Mouse (Mus musculus): Measurements from ENCODE around the gene Gripap1. TPM values are rescaled to one million over a fixed set of nuclear protein-coding genes. Genes with fewer than 3 reads are reported as not detected.
"Not testable (repeated sequence)": the region's sequence is repeated elsewhere in the genome, so short reads cannot be mapped to it uniquely, and the experiment has no call there.

Gene Gripap1
- polyA plus RNA-seq (2016; fragmentation: Nextera tagmentation; extraction: Ambion mirVana): 35.4 and 37.6 TPM in 2 replicates

DNA sequence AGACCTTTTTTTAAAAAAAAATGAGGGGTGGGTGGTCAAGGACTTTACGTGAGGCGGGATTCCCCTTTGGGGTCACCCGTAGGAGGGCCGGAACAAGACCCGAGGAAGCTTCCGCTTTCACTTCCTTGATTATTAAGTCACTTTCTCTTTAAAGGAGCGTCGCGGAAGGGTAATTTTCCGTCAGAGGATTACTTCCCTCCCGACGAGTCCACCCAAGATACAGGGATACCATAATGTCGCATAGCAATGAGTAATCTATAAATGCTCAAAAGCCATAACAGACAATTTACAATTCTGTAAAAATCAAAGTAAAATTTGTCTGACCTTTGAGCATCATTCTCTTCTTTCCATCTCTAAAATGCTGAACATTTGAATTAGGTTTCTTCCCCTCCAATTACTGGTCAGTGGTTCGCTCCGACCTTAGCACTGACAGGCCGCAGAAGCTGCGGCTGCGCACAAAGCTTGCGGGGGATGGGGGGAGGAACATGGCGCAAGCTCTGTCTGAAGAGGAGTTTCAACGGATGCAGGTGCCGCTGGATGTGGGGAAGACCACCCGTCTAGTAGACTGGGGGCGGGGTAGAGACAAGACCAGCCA lies at the start of gene Gripap1:
TSS of gene Gripap1 (plus strand) at position 224 of the 595 bp plus-strand sequence.
- Histone ChIP-seq H3K4me1 (no peaks in the 10 kb centered on the region), H3K9me3 (no peaks in the 10 kb centered on the region), H3K27ac (peak within 1 kb of the TSS; percentile 77), H3K36me3 (no peaks in the 10 kb centered on the region), H3K4me3 (peak within 1 kb of the TSS; percentile 61), H3K27me3 (ENCODE audit: insufficient read depth, poor library complexity, severe bottlenecking) (no peaks in the 10 kb centered on the region)
- 9% methylated on average over 24 of the region's 24 CpGs for WGBS
- DNase-seq (ENCODE audit: low spot score): peak; percentile 79

DNA sequence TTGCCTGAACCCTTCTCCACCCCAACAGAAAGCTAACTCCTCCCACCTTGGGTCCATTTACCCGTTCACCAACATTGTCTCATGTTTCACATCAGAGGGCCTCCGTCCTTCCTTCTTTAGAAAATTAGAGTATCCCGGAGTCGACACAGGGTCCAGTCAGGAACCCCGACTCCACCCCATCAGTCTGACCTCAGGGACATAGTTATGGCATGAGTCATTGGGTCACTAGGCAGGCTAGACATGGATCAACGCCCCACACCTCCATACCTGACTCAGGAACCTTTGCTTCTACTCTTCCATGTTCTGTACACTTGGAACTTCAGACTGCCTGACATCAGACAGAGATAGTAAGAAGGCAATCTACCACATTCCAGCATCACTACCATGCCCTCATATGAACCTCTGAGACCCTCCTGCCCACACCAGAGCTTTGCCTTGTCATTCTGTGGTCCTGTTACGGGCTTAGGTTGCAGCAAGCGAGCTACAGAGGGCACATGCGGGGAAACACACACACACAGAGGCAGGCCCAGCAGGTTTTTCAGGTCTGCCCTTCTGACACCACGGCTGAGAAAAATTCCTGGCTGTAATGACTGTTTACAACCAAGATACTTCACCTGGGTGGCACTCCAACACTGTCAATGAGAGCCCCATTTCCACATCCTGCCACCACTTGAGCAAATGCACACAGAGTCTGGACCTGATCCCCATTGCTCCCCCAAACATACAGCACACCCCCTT lies 49.3 kb upstream of the Gripap1 start:
- no peak overlapping the region for H3K27ac ChIP-seq
- H3K36me3 ChIP-seq: peaks cover 5% of the 10 kb centered on the region
- H3K4me3 ChIP-seq: no peak overlapping the region
- no peaks in the 10 kb centered on the region for H3K9me3 ChIP-seq
- DNase-seq (ENCODE audit: low spot score): no peak
- H3K27me3 ChIP-seq (ENCODE audit: insufficient read depth, poor library complexity, severe bottlenecking): no peaks in the 10 kb centered on the region
- peaks cover 5% of the 10 kb centered on the region; the same call in 1 of the 2 replicates for H3K4me1 ChIP-seq
- 50% methylated on average over 10 of the region's 10 CpGs for WGBS

DNA sequence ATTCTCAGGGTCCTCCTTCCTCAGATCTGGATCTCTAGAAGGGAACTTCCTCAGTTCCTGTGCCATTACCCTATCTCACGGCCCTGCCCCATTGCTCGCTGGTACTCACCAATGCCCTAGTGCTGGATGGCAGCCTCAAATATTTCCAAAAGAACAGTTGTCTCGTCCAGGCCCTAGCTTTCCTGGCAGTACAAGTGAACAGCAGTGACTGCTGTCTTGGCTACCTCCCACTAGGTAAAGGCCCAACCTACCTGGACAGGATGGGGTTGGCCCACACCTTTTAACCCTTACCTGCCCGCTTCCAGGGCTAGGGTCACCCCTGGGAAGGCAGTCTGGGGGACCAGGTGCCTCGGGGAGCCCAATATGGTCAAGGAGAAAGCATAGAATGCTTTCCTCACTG lies 48.5 kb upstream of the Gripap1 start:
- Histone ChIP-seq H3K4me3 (no peak overlapping the region), H3K9me3 (no peaks in the 10 kb centered on the region), H3K4me1 (peaks cover 5% of the 10 kb centered on the region; the same call in 1 of the 2 replicates), H3K27me3 (ENCODE audit: insufficient read depth, poor library complexity, severe bottlenecking) (no peaks in the 10 kb centered on the region), H3K36me3 (peaks cover 5% of the 10 kb centered on the region), H3K27ac (no peak overlapping the region)
- DNase-seq (ENCODE audit: low spot score): no peak
- 60% methylated on average over 5 of the region's 5 CpGs for WGBS

DNA sequence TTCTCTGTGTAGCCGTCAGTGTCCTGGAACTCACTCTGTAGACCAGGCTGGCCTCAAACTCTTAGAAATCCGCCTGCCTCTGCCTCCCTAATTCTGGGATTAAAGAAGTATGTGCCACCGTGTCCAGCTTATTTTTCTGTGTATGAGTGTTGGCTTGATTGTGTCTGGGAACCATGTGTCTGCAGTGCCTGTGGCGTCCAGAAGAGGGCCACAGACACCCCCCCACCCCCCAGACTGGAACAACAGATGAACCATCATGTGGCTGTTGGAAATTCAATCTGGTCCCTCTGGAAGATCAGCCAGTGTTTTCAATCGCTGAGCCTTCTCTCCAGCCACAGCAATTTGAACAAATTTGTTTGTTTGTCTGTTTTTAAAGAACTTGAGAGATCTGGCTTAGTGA lies 46.1 kb upstream of the Gripap1 start:
- H3K4me3 ChIP-seq: no peak overlapping the region
- peaks cover 5% of the 10 kb centered on the region; the same call in 1 of the 2 replicates for H3K4me1 ChIP-seq
- 48% methylated on average over 5 of the region's 5 CpGs for WGBS
- no peaks in the 10 kb centered on the region for H3K27me3 ChIP-seq (ENCODE audit: insufficient read depth, poor library complexity, severe bottlenecking)
- no peak overlapping the region for H3K27ac ChIP-seq
- DNase-seq (ENCODE audit: low spot score): no peak
- H3K36me3 ChIP-seq: no peaks in the 10 kb centered on the region
- H3K9me3 ChIP-seq: no peaks in the 10 kb centered on the region

DNA sequence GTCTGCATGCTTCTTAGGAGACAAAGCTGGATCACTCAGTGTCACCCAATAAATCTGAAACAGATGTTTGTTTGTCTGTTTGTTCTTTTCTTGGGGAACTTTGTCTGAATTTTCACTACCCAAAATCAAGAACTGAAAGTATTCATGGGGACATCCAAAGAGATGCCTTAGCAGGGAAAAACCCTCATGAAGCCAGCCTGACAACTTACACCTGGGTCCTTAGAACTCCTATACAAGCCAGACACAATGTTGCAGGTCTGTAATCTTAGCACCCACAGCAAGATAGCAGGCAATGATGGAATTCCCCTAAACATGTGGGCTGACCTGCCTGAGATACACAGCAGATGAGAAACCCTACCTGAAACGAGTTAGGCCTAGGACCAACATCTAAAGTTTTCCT lies 44.6 kb upstream of the Gripap1 start:
- Histone ChIP-seq H3K27ac (no peak overlapping the region), H3K9me3 (no peaks in the 10 kb centered on the region), H3K27me3 (ENCODE audit: insufficient read depth, poor library complexity, severe bottlenecking) (no peaks in the 10 kb centered on the region), H3K4me3 (no peak overlapping the region), H3K36me3 (no peaks in the 10 kb centered on the region), H3K4me1 (peaks cover 5% of the 10 kb centered on the region; the same call in 1 of the 2 replicates)
- WGBS: 58% methylated on average over 1 of the region's 1 CpGs
- no peak for DNase-seq (ENCODE audit: low spot score)

DNA sequence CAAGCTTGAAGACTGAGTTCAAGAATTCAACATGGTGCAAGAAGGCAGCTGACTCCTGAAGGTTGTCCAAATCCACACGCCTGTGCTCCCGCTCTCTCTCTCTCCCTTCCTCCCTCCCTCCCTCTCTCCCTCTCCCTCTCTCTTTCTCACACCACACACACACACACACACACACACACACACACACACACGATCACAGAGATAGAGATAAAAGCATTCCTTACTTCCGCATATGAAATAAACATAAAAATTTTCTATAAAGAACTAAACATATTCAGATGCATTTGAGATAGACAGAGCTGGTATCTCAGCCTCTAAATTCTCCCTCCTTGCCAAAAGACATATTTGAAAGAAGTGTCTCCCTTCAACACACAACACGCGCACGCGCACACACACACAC lies 44.1 kb upstream of the Gripap1 start:
- Histone ChIP-seq H3K36me3 (no peaks in the 10 kb centered on the region), H3K4me1 (peaks cover under 1% of the 10 kb centered on the region; the same call in 1 of the 2 replicates), H3K4me3 (no peak overlapping the region), H3K27me3 (ENCODE audit: insufficient read depth, poor library complexity, severe bottlenecking) (peaks cover under 1% of the 10 kb centered on the region; the same call in 1 of the 2 replicates), H3K27ac (no peak overlapping the region), H3K9me3 (no peaks in the 10 kb centered on the region)
- 91% methylated on average over 8 of the region's 8 CpGs for whole genome bisulfite sequencing
- no peak for DNase-seq (ENCODE audit: low spot score)

DNA sequence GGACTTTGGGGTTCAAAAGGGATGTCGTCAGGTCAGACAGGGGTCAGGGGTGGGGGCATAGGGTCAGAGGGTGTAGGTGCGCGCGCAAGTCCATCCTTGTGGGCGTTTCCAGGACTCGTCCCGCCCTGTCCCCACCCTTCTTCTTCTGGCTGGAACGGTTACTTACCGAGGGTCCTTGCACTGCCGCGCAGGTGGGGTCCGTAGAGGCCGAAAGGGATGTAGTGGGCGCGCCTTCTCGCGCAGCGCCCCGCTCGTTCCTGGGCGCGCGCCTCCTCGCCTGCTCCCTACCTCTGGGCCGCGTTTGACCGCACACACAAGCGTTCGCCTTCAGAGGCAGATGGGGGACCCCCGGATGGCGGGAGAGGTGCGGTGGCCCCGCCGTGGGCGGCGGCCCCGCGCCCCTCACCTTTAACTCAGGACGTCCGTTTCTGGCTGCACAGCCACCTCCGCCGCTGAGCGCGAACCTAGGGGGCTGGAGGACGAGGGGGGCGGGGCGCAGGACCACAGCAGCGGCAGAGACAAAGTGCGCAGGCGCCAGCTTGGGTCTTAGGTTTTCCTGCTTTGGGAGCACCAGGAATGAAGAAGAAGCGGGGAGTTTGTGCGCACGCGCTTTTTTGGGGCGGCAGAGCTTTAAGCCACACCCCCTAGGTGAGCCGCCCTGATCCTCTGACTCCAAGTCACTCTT lies 39.0 kb upstream of the Gripap1 start, which contains the start of gene Ccdc120:
TSS of gene Ccdc120 (minus strand) at position 474 of the 685 bp plus-strand sequence.
- H3K27me3 ChIP-seq (ENCODE audit: insufficient read depth, poor library complexity, severe bottlenecking): peaks cover 5% of the 10 kb centered on the region; the same call in 1 of the 2 replicates
- peak within 1 kb of the TSS; percentile 81 for H3K27ac ChIP-seq
- no peaks in the 10 kb centered on the region for H3K9me3 ChIP-seq
- peak; percentile 88 for DNase-seq (ENCODE audit: low spot score)
- 13% methylated on average over 55 of the region's 56 CpGs for WGBS
- H3K4me3 ChIP-seq: peak within 1 kb of the TSS; percentile 73
- H3K4me1 ChIP-seq: no peaks in the 10 kb centered on the region
- no peaks in the 10 kb centered on the region for H3K36me3 ChIP-seq

DNA sequence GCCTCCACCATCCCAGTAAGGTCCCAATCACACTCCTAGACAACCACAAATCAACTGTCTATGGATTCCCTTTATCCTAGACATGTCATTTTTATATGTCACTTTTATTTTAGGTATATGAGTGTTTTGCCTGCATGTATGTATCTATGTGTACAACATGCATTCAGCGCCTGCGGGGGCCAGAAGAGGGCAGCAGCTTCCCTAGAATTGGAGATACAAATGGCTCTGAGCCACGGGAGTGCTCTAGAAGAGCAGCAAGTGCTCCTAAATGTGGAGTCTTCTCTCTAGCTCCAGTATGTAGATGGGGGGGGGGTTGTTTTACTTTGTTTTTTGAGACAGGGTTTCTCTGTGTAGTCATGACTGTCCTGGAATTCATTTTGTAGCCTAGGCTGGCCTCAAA lies 35.9 kb upstream of the Gripap1 start:
- not testable (repeated sequence) for H3K9me3 ChIP-seq; DNase-seq (ENCODE audit: low spot score); H3K4me3 ChIP-seq; H3K36me3 ChIP-seq; H3K27me3 ChIP-seq (ENCODE audit: insufficient read depth, poor library complexity, severe bottlenecking); H3K27ac ChIP-seq; H3K4me1 ChIP-seq
- WGBS: 14% methylated on average over 3 of the region's 3 CpGs

DNA sequence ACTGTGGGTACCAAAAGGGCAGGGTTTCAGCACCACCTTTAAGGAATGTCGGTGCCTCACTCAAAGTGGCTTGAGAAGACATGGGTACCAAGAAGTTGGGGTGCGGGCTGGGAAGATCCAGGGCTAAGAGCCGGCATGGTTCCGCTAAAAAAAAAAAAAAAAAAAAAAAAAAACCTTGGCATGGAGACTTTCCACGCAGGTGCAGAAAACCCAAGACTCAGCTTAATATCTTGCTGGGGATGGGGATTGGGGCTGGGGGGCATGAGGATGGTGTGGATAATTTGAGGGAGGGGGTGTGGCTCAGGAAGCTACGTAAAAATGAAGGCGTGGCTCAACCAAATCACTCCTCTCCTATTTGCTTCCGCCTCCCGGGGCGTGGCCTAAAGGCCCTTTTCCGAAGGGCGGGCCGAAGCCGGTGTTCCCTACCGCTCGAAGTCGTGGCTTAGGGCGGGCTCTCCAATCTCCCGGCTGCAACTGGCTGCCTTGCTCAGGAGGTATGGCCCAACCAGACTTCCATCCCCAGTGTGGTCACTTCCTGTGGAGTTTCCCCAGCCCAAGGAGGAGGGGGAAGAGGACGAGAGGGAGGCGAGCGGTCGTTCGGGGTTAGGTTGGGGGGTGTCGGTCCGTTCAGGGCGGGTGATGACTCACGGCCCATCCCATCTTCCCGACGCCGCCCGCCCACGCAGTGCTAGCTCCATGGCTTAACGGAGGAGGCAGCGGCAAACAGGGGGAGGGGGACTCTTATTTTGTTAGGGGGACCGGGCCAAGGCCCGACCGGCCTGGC lies 27.2 kb upstream of the Gripap1 start, which contains the start of gene Tfe3:
TSS of gene Tfe3 (plus strand) at position 424 of the 784 bp plus-strand sequence.
- Histone ChIP-seq H3K4me1 (peaks cover 11% of the 10 kb centered on the region; the same call in 1 of the 2 replicates), H3K36me3 (peaks cover 10% of the 10 kb centered on the region), H3K27ac (peak within 1 kb of the TSS; percentile 89), H3K27me3 (ENCODE audit: insufficient read depth, poor library complexity, severe bottlenecking) (no peaks in the 10 kb centered on the region), H3K4me3 (peak within 1 kb of the TSS; percentile 74), H3K9me3 (no peaks in the 10 kb centered on the region)
- peak; percentile 97 for DNase-seq (ENCODE audit: low spot score)
- WGBS: 6% methylated on average over 38 of the region's 38 CpGs

DNA sequence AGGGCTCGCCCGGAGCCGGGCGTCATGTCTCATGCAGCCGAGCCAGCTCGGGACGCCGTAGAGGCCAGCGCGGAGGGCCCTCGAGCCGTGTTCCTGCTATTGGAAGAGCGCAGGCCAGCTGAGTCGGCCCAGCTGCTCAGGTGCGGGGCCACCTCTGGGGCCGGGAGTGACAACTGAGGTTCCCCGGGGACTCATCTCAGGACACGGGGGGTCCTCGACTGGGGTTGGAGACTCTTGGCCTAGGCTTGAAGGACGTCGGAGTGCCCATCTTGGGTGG lies 26.7 kb upstream of the Gripap1 start:
- 19% methylated on average over 21 of the region's 21 CpGs for WGBS
- no peaks in the 10 kb centered on the region for H3K9me3 ChIP-seq
- H3K27ac ChIP-seq: peak overlapping the region; percentile 89
- H3K4me1 ChIP-seq: peaks cover 11% of the 10 kb centered on the region; the same call in 1 of the 2 replicates
- no peak for DNase-seq (ENCODE audit: low spot score)
- H3K4me3 ChIP-seq: peak overlapping the region; percentile 74
- peaks cover 15% of the 10 kb centered on the region for H3K36me3 ChIP-seq
- no peaks in the 10 kb centered on the region for H3K27me3 ChIP-seq (ENCODE audit: insufficient read depth, poor library complexity, severe bottlenecking)

DNA sequence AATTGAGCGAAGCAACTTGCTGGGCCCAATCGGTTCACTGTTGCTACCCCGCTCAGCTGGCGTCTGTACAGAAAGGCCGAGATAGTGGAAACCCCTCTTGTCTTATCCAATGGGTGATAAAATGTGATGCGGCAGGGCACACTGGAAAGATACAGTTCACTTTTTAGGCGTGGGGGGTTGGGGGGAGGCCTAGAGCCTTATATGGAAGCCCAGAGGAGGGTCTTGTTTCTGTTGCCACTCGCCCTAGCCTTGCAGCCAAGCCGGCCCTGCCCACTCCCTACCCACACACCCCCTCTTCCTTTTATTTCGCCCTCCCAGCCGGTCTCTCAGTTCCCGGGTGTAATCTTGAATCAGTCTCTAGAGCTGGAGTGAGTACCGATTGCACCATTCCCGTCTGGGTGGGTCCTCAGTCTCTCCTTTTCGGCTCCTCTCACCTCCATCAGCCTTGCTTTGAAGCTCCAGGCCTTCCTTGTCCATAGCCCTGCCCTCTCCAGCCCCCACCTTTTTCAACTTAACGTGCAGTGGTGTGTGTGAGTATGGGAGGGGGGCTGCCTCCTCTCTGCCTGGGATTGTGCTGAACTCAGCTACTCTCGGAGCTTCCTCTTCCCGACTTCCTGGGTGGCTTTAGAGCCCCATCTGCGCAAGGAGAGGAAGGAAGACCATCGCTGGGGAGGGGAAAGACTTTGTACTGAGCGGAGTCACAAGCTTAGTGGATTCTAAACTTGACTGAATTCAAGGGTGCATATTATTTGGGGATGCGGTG lies 25.8 kb upstream of the Gripap1 start:
- H3K4me1 ChIP-seq: peaks cover 11% of the 10 kb centered on the region; the same call in 1 of the 2 replicates
- no peak for DNase-seq (ENCODE audit: low spot score)
- 10% methylated on average over 22 of the region's 22 CpGs for WGBS
- H3K9me3 ChIP-seq: no peaks in the 10 kb centered on the region
- peak overlapping the region; percentile 89 for H3K27ac ChIP-seq
- no peaks in the 10 kb centered on the region for H3K27me3 ChIP-seq (ENCODE audit: insufficient read depth, poor library complexity, severe bottlenecking)
- H3K36me3 ChIP-seq: peaks cover 17% of the 10 kb centered on the region
- peak overlapping the region; percentile 74 for H3K4me3 ChIP-seq
